Comparison of ENCODE assay signal across 8 mouse cellular contexts in genomic region chr15:80705828-80706549, GRCm38 (mm10). TPM values are rescaled to one million over a fixed set of nuclear protein-coding genes. Genes with fewer than 3 reads are reported as not detected.
DNase-seq lines count a peak whose midpoint lies in the region; ATAC-seq and TF ChIP-seq lines count a peak whose summit lies in the region.

No protein-coding gene starts in this region.

- peaks cover 25% of the 10 kb centered on the region for H3K4me1 ChIP-seq in E14TG2a.4 (replicated peaks; ENCODE audit: low read depth, low read length)
- peaks cover 3% of the 10 kb centered on the region; the same call in 1 of the 2 replicates for H3K4me1 ChIP-seq in brown adipose tissue, adult 24 weeks (ENCODE audit: control insufficient read depth, insufficient read depth, insufficient read length, low read length)
- peaks cover 3% of the 10 kb centered on the region; the same call in 1 of the 2 replicates for H3K4me1 ChIP-seq in forebrain, embryonic 11.5 days (replicated peaks; ENCODE audit: control insufficient read depth, insufficient read depth, low read length)
- H3K4me1 ChIP-seq in heart, embryonic 16.5 days (ENCODE audit: control insufficient read depth, insufficient read depth, low read length) = peaks cover 27% of the 10 kb centered on the region

- ATAC-seq in forebrain, embryonic 11.5 days (replicated peaks; ENCODE audit: low FRiP score) = no peak
- no peak for ATAC-seq in heart, embryonic 16.5 days (replicated peaks; ENCODE audit: extremely low read depth, insufficient read depth, low FRiP score)

- peak overlapping the region; percentile 51; the same call in 1 of the 2 replicates for H3K4me2 ChIP-seq in forebrain, embryonic 11.5 days (ENCODE audit: low read depth, low read length, severe bottlenecking)
- H3K4me2 ChIP-seq in heart, embryonic 16.5 days (ENCODE audit: low read depth, low read length) = peak overlapping the region; percentile 69

- peak overlapping the region; percentile 43; the same call in 1 of the 2 replicates for H3K9ac ChIP-seq in forebrain, embryonic 11.5 days (ENCODE audit: low read length)
- peak overlapping the region; percentile 55 for H3K9ac ChIP-seq in heart, embryonic 16.5 days (ENCODE audit: low read length)

- DNase-seq in forebrain, embryonic 11.5 days (ENCODE audit: low spot score) = peak; percentile 91
- peak; percentile 90 to 94 for DNase-seq in kidney, postnatal 36 days
- peak; percentile 74 to 81 for DNase-seq in lung, adult 18-20 months
- peak; percentile 75 for DNase-seq in ovary, postnatal 36 days (ENCODE audit: low spot score)
- peak; percentile 77 for DNase-seq in thymus, postnatal 14 days

- H3K9me3 ChIP-seq in E14TG2a.4 (ENCODE audit: low read length) = no peaks in the 10 kb centered on the region
- H3K9me3 ChIP-seq in forebrain, embryonic 11.5 days (ENCODE audit: control insufficient read depth, low read length) = no peaks in the 10 kb centered on the region
- H3K9me3 ChIP-seq in heart, embryonic 16.5 days (replicated peaks; ENCODE audit: control insufficient read depth, low read length) = no peaks in the 10 kb centered on the region

- no peaks in the 10 kb centered on the region for H3K27me3 ChIP-seq in E14TG2a.4 (ENCODE audit: insufficient read depth, low read length)
- no peaks in the 10 kb centered on the region for H3K27me3 ChIP-seq in forebrain, embryonic 11.5 days (ENCODE audit: control insufficient read depth, insufficient read depth, low read length)
- H3K27me3 ChIP-seq in heart, embryonic 16.5 days (ENCODE audit: control insufficient read depth, insufficient read depth, low read length) = no peaks in the 10 kb centered on the region

- peak; percentile 91 for TF ChIP-seq CTCF in E14TG2a.4 (conservative IDR thresholded peaks at IDR 0.05; ENCODE audit: low read length)

- H3K4me3 ChIP-seq in E14TG2a.4 (replicated peaks; ENCODE audit: low read length) = peak overlapping the region; percentile 49
- H3K4me3 ChIP-seq in brown adipose tissue, adult 24 weeks (ENCODE audit: insufficient read depth, low read depth, low read length) = peak overlapping the region; percentile 19
- 0 out of 2 replicates have a peak overlapping the region, but pooled peaks have one; percentile 5 for H3K4me3 ChIP-seq in forebrain, embryonic 11.5 days (ENCODE audit: low read depth, low read length)
- H3K4me3 ChIP-seq in heart, embryonic 16.5 days (ENCODE audit: low read length) = peak overlapping the region; percentile 41

- H3K36me3 ChIP-seq in E14TG2a.4 (ENCODE audit: insufficient read depth, low read length) = no peaks in the 10 kb centered on the region
- H3K36me3 ChIP-seq in forebrain, embryonic 11.5 days (ENCODE audit: control insufficient read depth, insufficient read depth, low read length) = no peaks in the 10 kb centered on the region
- no peaks in the 10 kb centered on the region for H3K36me3 ChIP-seq in heart, embryonic 16.5 days (ENCODE audit: control insufficient read depth, insufficient read depth)

- WGBS in forebrain, embryonic 11.5 days = 31% methylated on average over 18 of the region's 18 CpGs
- WGBS in heart, embryonic 16.5 days = 24% methylated on average over 18 of the region's 18 CpGs

- H3K27ac ChIP-seq in brown adipose tissue, adult 24 weeks (replicated peaks; ENCODE audit: low read depth, low read length) = no peak overlapping the region
- H3K27ac ChIP-seq in forebrain, embryonic 11.5 days (ENCODE audit: low read depth, low read length) = no peak overlapping the region
- H3K27ac ChIP-seq in heart, embryonic 16.5 days (ENCODE audit: low read length) = peak overlapping the region; percentile 83

RNA-seq across cellular contexts. Expression of gene Tnrc6b, which starts 5.1 kb away (rescaled TPM):
- polyA plus RNA-seq in brown adipose tissue, adult 24 weeks (2012; ENCODE audit: insufficient read depth, insufficient read length, missing spikeins) = 9.8 and 17.8 TPM in 2 replicates
- 20.8 and 23.3 TPM in 2 replicates for polyA plus RNA-seq in forebrain, embryonic 11.5 days (2014; fragmentation: Nextera tagmentation; extraction: Ambion mirVana)
- polyA plus RNA-seq in heart, embryonic 16.5 days (2015; fragmentation: Nextera tagmentation; extraction: Ambion mirVana) = 21.2 and 25.6 TPM in 2 replicates

RNA-seq across cellular contexts. Expression of gene Fam83f, which starts 34.3 kb away (rescaled TPM):
- polyA plus RNA-seq in brown adipose tissue, adult 24 weeks (2012; ENCODE audit: insufficient read depth, insufficient read length, missing spikeins) = not detected in 2 replicates
- 0.32 and 0.51 TPM in 2 replicates for polyA plus RNA-seq in forebrain, embryonic 11.5 days (2014; fragmentation: Nextera tagmentation; extraction: Ambion mirVana)
- 0.60 and 0.81 TPM in 2 replicates for polyA plus RNA-seq in heart, embryonic 16.5 days (2015; fragmentation: Nextera tagmentation; extraction: Ambion mirVana)
